Mouse (Mus musculus): ENCODE measurements at regions not wholly inside any gene's neighbourhood (a gene's known extent, or its start where the extent isn't known, plus 50 kb on each side); places are given as distances from the start of the nearest gene placed in this dataset.

DNA sequence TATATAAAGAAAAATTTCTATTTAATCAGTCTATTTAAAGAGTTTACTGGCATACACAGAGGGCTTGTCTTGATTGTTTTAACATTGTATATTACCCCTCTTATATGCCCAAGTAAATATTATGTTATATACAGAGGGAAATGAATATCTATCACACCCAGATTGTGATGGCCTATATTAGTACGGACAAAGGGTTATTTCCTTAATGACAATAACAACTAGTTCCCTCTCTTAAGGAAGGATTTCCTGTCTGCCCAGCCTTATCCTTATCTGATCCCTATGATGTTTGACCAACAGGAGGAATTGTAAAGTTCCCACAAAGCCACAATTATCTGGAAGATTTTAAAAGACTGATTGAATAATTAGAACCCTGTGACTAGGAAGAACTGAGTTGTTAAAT lies 301.8 kb upstream of the Dmac1 start:
- TF ChIP-seq CTCF (IDR thresholded peaks at IDR 0.05; ENCODE audit: low read depth), result no peak
- no peak overlapping the region for H3K4me2 ChIP-seq (ENCODE audit: low read length)
- H3K27ac ChIP-seq, result no peak overlapping the region
- H3K9me3 ChIP-seq (replicated peaks; ENCODE audit: low read length), result no peaks in the 10 kb centered on the region
- no peaks in the 10 kb centered on the region for H3K36me3 ChIP-seq (ENCODE audit: insufficient read depth, low read length)
- ATAC-seq (replicated peaks; ENCODE audit: low FRiP score, low read depth), result no peak
- no peak overlapping the region for H3K9ac ChIP-seq (ENCODE audit: low read depth, low read length)
- no peak overlapping the region for H3K4me3 ChIP-seq (replicated peaks; ENCODE audit: low read depth, low read length)
- WGBS, result 85% methylated on average over 1 of the region's 1 CpGs
- no peaks in the 10 kb centered on the region for H3K4me1 ChIP-seq (replicated peaks; ENCODE audit: insufficient read depth, low read length)
- no peak for DNase-seq (ENCODE audit: low spot score)
- H3K27me3 ChIP-seq (ENCODE audit: insufficient read depth, low read length), result no peaks in the 10 kb centered on the region

GRCm38 (mm10) chr4:75572603-75573002 lies 294.5 kb upstream of the Dmac1 start:
- DNase-seq (ENCODE audit: low spot score) (no peak), ATAC-seq (replicated peaks; ENCODE audit: low FRiP score, low read depth) (no peak)
- Histone ChIP-seq H3K4me2 (ENCODE audit: low read length) (no peak overlapping the region), H3K9ac (ENCODE audit: low read depth, low read length) (no peak overlapping the region), H3K4me3 (replicated peaks; ENCODE audit: low read depth, low read length) (no peak overlapping the region), H3K9me3 (replicated peaks; ENCODE audit: low read length) (no peaks in the 10 kb centered on the region), H3K27ac (no peak overlapping the region), H3K4me1 (replicated peaks; ENCODE audit: insufficient read depth, low read length) (no peaks in the 10 kb centered on the region), H3K36me3 (ENCODE audit: insufficient read depth, low read length) (no peaks in the 10 kb centered on the region), H3K27me3 (ENCODE audit: insufficient read depth, low read length) (no peaks in the 10 kb centered on the region)
- TF ChIP-seq CTCF (IDR thresholded peaks at IDR 0.05; ENCODE audit: low read depth), result no peak

GRCm38 (mm10) chr4:75567630-75568029 lies 289.5 kb upstream of the Dmac1 start:
- H3K27ac ChIP-seq, result no peak overlapping the region
- no peak overlapping the region for H3K4me2 ChIP-seq (ENCODE audit: low read length)
- 72% methylated on average over 2 of the region's 2 CpGs for WGBS
- H3K9ac ChIP-seq (ENCODE audit: low read depth, low read length), result no peak overlapping the region
- H3K27me3 ChIP-seq (ENCODE audit: insufficient read depth, low read length), result no peaks in the 10 kb centered on the region
- H3K4me3 ChIP-seq (replicated peaks; ENCODE audit: low read depth, low read length), result no peak overlapping the region
- no peaks in the 10 kb centered on the region for H3K36me3 ChIP-seq (ENCODE audit: insufficient read depth, low read length)
- H3K4me1 ChIP-seq (replicated peaks; ENCODE audit: insufficient read depth, low read length), result no peaks in the 10 kb centered on the region
- DNase-seq (ENCODE audit: low spot score) (no peak), ATAC-seq (replicated peaks; ENCODE audit: low FRiP score, low read depth) (no peak)
- no peak for TF ChIP-seq CTCF (IDR thresholded peaks at IDR 0.05; ENCODE audit: low read depth)
- no peaks in the 10 kb centered on the region for H3K9me3 ChIP-seq (replicated peaks; ENCODE audit: low read length)

- no peak overlapping the region for H3K4me3 ChIP-seq (replicated peaks; ENCODE audit: low read depth, low read length)
- H3K9me3 ChIP-seq (replicated peaks; ENCODE audit: low read length), result no peaks in the 10 kb centered on the region
- no peaks in the 10 kb centered on the region for H3K27me3 ChIP-seq (ENCODE audit: insufficient read depth, low read length)
- DNase-seq (ENCODE audit: low spot score) (no peak), ATAC-seq (replicated peaks; ENCODE audit: low FRiP score, low read depth) (no peak)
- no peak overlapping the region for H3K9ac ChIP-seq (ENCODE audit: low read depth, low read length)
- no peak overlapping the region for H3K4me2 ChIP-seq (ENCODE audit: low read length)
- WGBS, result 10% methylated on average over 4 of the region's 4 CpGs
- no peaks in the 10 kb centered on the region for H3K4me1 ChIP-seq (replicated peaks; ENCODE audit: insufficient read depth, low read length)
- H3K36me3 ChIP-seq (ENCODE audit: insufficient read depth, low read length), result no peaks in the 10 kb centered on the region
- no peak for TF ChIP-seq CTCF (IDR thresholded peaks at IDR 0.05; ENCODE audit: low read depth)
- H3K27ac ChIP-seq, result no peak overlapping the region
These were observed 284.4 kb upstream of the Dmac1 start for GRCm38 (mm10) chr4:75562480-75562879.

DNA sequence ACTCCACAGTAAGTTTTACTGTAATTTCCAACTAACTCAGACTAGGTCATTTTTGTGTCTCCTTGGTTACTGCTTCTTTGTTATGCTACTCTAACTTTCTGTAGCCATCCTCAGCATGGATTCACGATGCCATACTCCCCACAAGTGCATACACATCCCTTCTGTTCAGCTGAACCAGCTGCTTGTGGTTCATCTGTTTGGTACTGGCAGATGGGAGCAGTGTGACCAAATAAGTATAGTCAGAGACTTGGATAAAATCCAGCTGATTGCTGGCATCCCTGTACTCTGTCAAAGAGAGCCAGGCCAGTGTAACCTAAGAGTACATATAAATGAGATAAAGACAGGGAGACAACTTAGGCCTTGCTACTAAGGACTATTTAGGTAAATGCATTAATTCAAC lies 283.7 kb upstream of the Dmac1 start:
- no peak for TF ChIP-seq CTCF (IDR thresholded peaks at IDR 0.05; ENCODE audit: low read depth)
- no peaks in the 10 kb centered on the region for H3K9me3 ChIP-seq (replicated peaks; ENCODE audit: low read length)
- ATAC-seq (replicated peaks; ENCODE audit: low FRiP score, low read depth) (no peak), DNase-seq (ENCODE audit: low spot score) (no peak)
- H3K27ac ChIP-seq, result no peak overlapping the region
- H3K4me2 ChIP-seq (ENCODE audit: low read length), result no peak overlapping the region
- H3K9ac ChIP-seq (ENCODE audit: low read depth, low read length), result no peak overlapping the region
- WGBS, result 38% methylated on average over 1 of the region's 1 CpGs
- no peaks in the 10 kb centered on the region for H3K4me1 ChIP-seq (replicated peaks; ENCODE audit: insufficient read depth, low read length)
- H3K4me3 ChIP-seq (replicated peaks; ENCODE audit: low read depth, low read length), result no peak overlapping the region
- H3K36me3 ChIP-seq (ENCODE audit: insufficient read depth, low read length), result no peaks in the 10 kb centered on the region
- H3K27me3 ChIP-seq (ENCODE audit: insufficient read depth, low read length), result no peaks in the 10 kb centered on the region

GRCm38 (mm10) chr4:75537787-75538186 lies 259.7 kb upstream of the Dmac1 start:
- Histone ChIP-seq H3K27me3 (ENCODE audit: insufficient read depth, low read length) (no peaks in the 10 kb centered on the region), H3K4me1 (replicated peaks; ENCODE audit: insufficient read depth, low read length) (no peaks in the 10 kb centered on the region)
- DNase-seq (ENCODE audit: low spot score), result no peak

GRCm38 (mm10) chr4:75535067-75535466 lies 257.0 kb upstream of the Dmac1 start:
- DNase-seq (ENCODE audit: low spot score) (no peak), ATAC-seq (replicated peaks; ENCODE audit: low FRiP score, low read depth) (no peak)
- Histone ChIP-seq H3K9ac (ENCODE audit: low read depth, low read length) (no peak overlapping the region), H3K27me3 (ENCODE audit: insufficient read depth, low read length) (no peaks in the 10 kb centered on the region), H3K4me1 (replicated peaks; ENCODE audit: insufficient read depth, low read length) (no peaks in the 10 kb centered on the region), H3K27ac (no peak overlapping the region), H3K36me3 (ENCODE audit: insufficient read depth, low read length) (no peaks in the 10 kb centered on the region), H3K9me3 (replicated peaks; ENCODE audit: low read length) (no peaks in the 10 kb centered on the region), H3K4me3 (replicated peaks; ENCODE audit: low read depth, low read length) (no peak overlapping the region), H3K4me2 (ENCODE audit: low read length) (no peak overlapping the region)
- WGBS, result 92% methylated on average over 7 of the region's 7 CpGs
- no peak for TF ChIP-seq CTCF (IDR thresholded peaks at IDR 0.05; ENCODE audit: low read depth)

More at GRCm38 (mm10) chr4:75537787-75538186, 259.7 kb upstream of the Dmac1 start:
- Histone ChIP-seq H3K27ac (no peak overlapping the region), H3K4me2 (ENCODE audit: low read length) (no peak overlapping the region), H3K9ac (ENCODE audit: low read depth, low read length) (no peak overlapping the region), H3K9me3 (replicated peaks; ENCODE audit: low read length) (no peaks in the 10 kb centered on the region), H3K4me3 (replicated peaks; ENCODE audit: low read depth, low read length) (no peak overlapping the region), H3K36me3 (ENCODE audit: insufficient read depth, low read length) (no peaks in the 10 kb centered on the region)
- TF ChIP-seq CTCF (IDR thresholded peaks at IDR 0.05; ENCODE audit: low read depth), result no peak
- ATAC-seq (replicated peaks; ENCODE audit: low FRiP score, low read depth), result no peak
- 83% methylated on average over 2 of the region's 2 CpGs for WGBS
